Mouse (Mus musculus) heart, adult 2 months (tissue): ENCODE data around the gene Krtap1-5. TPM values are rescaled to one million over a fixed set of nuclear protein-coding genes. Genes with fewer than 3 reads are reported as not detected.

Experiments
- DNase-seq, 2 experiments: peaks; one replicate each; pipeline ENCODE4 v3.0.0; 2021
- H3K27ac ChIP-seq: fragments of 200-600 bp; 2 replicates; pipeline ENCODE4 v1.8.1; 2022
- H3K27me3 ChIP-seq: fragments of 200-500 bp; 2 replicates; pipeline ENCODE4 v1.6.1; 2012; ENCODE audit warnings: mild to moderate bottlenecking, low read length, inconsistent platforms, mixed read lengths; ENCODE audit not compliant: control insufficient read depth, insufficient read depth
- H3K36me3 ChIP-seq: fragments of 200-500 bp; 2 replicates; pipeline ENCODE4 v1.6.1; 2012; ENCODE audit warnings: low read length, inconsistent platforms; ENCODE audit not compliant: control insufficient read depth, insufficient read depth
- H3K4me1 ChIP-seq: fragments of 200-500 bp; 2 replicates; pipeline ENCODE4 v1.6.1; 2011; ENCODE audit warnings: low read length; ENCODE audit not compliant: control insufficient read depth, insufficient read depth
- H3K4me3 ChIP-seq: fragments of 200-600 bp; 2 replicates; pipeline ENCODE4 v1.8.1; 2022
- H3K79me2 ChIP-seq: fragments of 200-500 bp; replicated peaks from 2 replicates; pipeline ENCODE4 v1.6.1; 2012; ENCODE audit warnings: mild to moderate bottlenecking, inconsistent platforms, low read length, moderate library complexity, mixed read lengths; ENCODE audit not compliant: control insufficient read depth, insufficient read depth
- H3K9ac ChIP-seq: fragments of 200-500 bp; 2 replicates; pipeline ENCODE4 v1.6.1; 2012; ENCODE audit warnings: low read depth, mild to moderate bottlenecking, control low read depth, inconsistent platforms, low read length, mixed read lengths
- CTCF ChIP-seq: fragments of 200-600 bp; IDR thresholded peaks from 2 replicates; pipeline ENCODE4 v1.8.1; 2022; ENCODE audit warnings: antibody characterized with exemption, mild to moderate bottlenecking, moderate library complexity
- EP300 ChIP-seq: fragments of 200-500 bp; IDR thresholded peaks from 2 replicates; pipeline ENCODE4 v1.6.1; 2011; ENCODE audit warnings: low read depth, low read length, control low read depth; ENCODE audit not compliant: insufficient read depth
- POLR2A ChIP-seq: fragments of 200-500 bp; IDR thresholded peaks from 2 replicates; pipeline ENCODE4 v1.6.1; 2011; ENCODE audit warnings: mild to moderate bottlenecking, low read depth, low read length, control low read depth; ENCODE audit not compliant: insufficient read depth
- WGBS: fragments of 180-500 bp; shearing (Covaris S2); methylation state at CpG from one replicate; pipeline ENCODE4 v1.1.7; 2018; 5-methylcytosine and 5-hydroxymethylcytosine counted together
- intact Hi-C: fragments of 180-260 bp; cut with DNase I; formaldehyde crosslinking; loops from one replicate; pipeline ENCODE4 v1.15.1; 2025
- polyA plus RNA-seq: library from polyadenylated mRNA; depleted of rRNA; stranded (reverse); fragments of >200 nt; gene quantifications from 2 replicates; pipeline ENCODE4 v1.2.3, GENCODE M21; 2012
- total RNA-seq, 2 experiments: library from RNA; stranded (reverse); gene quantifications; 2 replicates each; pipeline ENCODE4 v1.2.3; 2021

Gene Krtap1-5
- total and polyA plus RNA-seq, 3 experiments, result not detected

GRCm38 (mm10) chr11:99590981-99591380 is 10.2 kb upstream of the Krtap1-5 start, which contains the start of gene Krtap1-3:
Gene Krtap1-3, minus strand, starts transcription at chr11:99591339.
- Histone ChIP-seq H3K4me3 (no peak within 1 kb of the TSS), H3K4me1 (no peaks in the 10 kb centered on the region), H3K27ac (no peak within 1 kb of the TSS), H3K79me2 (no peaks in the 10 kb centered on the region), H3K27me3 (no peaks in the 10 kb centered on the region), H3K9ac (no peak within 1 kb of the TSS), H3K36me3 (no peaks in the 10 kb centered on the region)
- intact Hi-C loops, result no loop called here
- 83% methylated on average over 6 of the region's 6 CpGs for WGBS
- TF ChIP-seq CTCF (no peak), POLR2A (no peak)
- no peak for DNase-seq

GRCm38 (mm10) chr11:99585096-99585495 is 4.3 kb upstream of the Krtap1-5 start:
- intact Hi-C loops, result no loop called here
- Histone ChIP-seq H3K4me1 (no peaks in the 10 kb centered on the region), H3K27ac (no peak overlapping the region), H3K36me3 (no peaks in the 10 kb centered on the region), H3K27me3 (no peaks in the 10 kb centered on the region), H3K79me2 (no peaks in the 10 kb centered on the region), H3K4me3 (no peak overlapping the region), H3K9ac (no peak overlapping the region)
- 61% methylated on average over 7 of the region's 7 CpGs for WGBS
- no peak for DNase-seq
- TF ChIP-seq POLR2A, result no peak
- no peak for TF ChIP-seq EP300
- TF ChIP-seq CTCF, result no peak

GRCm38 (mm10) chr11:99583245-99583704 is 2.5 kb upstream of the Krtap1-5 start, which contains the start of gene Krtap1-4:
Gene Krtap1-4, minus strand, starts transcription at chr11:99583654.
- no peaks in the 10 kb centered on the region for H3K79me2 ChIP-seq
- no peak within 1 kb of the TSS for H3K27ac ChIP-seq
- H3K9ac ChIP-seq, result no peak within 1 kb of the TSS
- H3K36me3 ChIP-seq, result no peaks in the 10 kb centered on the region
- H3K27me3 ChIP-seq, result no peaks in the 10 kb centered on the region
- intact Hi-C loops, result no loop called here
- 78% methylated on average over 5 of the region's 5 CpGs for WGBS
- no peak for DNase-seq
- no peak for TF ChIP-seq CTCF
- no peak for TF ChIP-seq EP300
- no peak for TF ChIP-seq POLR2A
- no peaks in the 10 kb centered on the region for H3K4me1 ChIP-seq
- H3K4me3 ChIP-seq, result no peak within 1 kb of the TSS

- intact Hi-C loops, result no loop called here
- Histone ChIP-seq H3K27ac (no peak overlapping the region), H3K9ac (no peak overlapping the region), H3K4me3 (no peak overlapping the region), H3K79me2 (no peaks in the 10 kb centered on the region), H3K4me1 (no peaks in the 10 kb centered on the region), H3K36me3 (no peaks in the 10 kb centered on the region), H3K27me3 (no peaks in the 10 kb centered on the region)
- 71% methylated on average over 6 of the region's 6 CpGs for WGBS
- no peak for TF ChIP-seq POLR2A
- no peak for TF ChIP-seq CTCF
- TF ChIP-seq EP300, result no peak
- no peak for DNase-seq
These were observed 748 bp upstream of the Krtap1-5 start for GRCm38 (mm10) chr11:99581564-99581963.

GRCm38 (mm10) chr11:99581051-99581450 is 235 bp upstream of the Krtap1-5 start:
- no peak for TF ChIP-seq POLR2A
- TF ChIP-seq CTCF, result no peak
- no peak for TF ChIP-seq EP300
- DNase-seq, result no peak
- Histone ChIP-seq H3K36me3 (no peaks in the 10 kb centered on the region), H3K4me1 (no peaks in the 10 kb centered on the region), H3K27me3 (no peaks in the 10 kb centered on the region), H3K27ac (no peak overlapping the region), H3K4me3 (no peak overlapping the region), H3K9ac (no peak overlapping the region), H3K79me2 (no peaks in the 10 kb centered on the region)
- intact Hi-C loops, result no loop called here
- WGBS, result 90% methylated on average over 5 of the region's 5 CpGs

- Histone ChIP-seq H3K27me3 (no peaks in the 10 kb centered on the region), H3K9ac (no peak overlapping the region), H3K4me1 (no peaks in the 10 kb centered on the region), H3K27ac (no peak overlapping the region), H3K4me3 (no peak overlapping the region), H3K36me3 (no peaks in the 10 kb centered on the region), H3K79me2 (no peaks in the 10 kb centered on the region)
- DNase-seq, result peak; percentile 23 to 55
- WGBS, result 2% methylated on average over 7 of the region's 7 CpGs
- intact Hi-C loops, result loop anchor here (1.0 kb wide), 2 partner anchors 110 to 195 kb away; no protein-coding TSS in a partner anchor
- TF ChIP-seq CTCF (peak; percentile 92), POLR2A (no peak)
These were observed 6.7 kb downstream of the Krtap1-5 start for GRCm38 (mm10) chr11:99574106-99574505.
